Mouse (Mus musculus): ENCODE measurements around the gene Abcd1.

- no peak for TF ChIP-seq CTCF (IDR thresholded peaks at IDR 0.05; ENCODE audit: low read depth, low read length)
- no peak for TF ChIP-seq POLR2A (IDR thresholded peaks at IDR 0.05; ENCODE audit: extremely low read depth, insufficient read depth, low read length)
Observed at GRCm38 (mm10) chrX:73718271-73718670, 1.9 kb downstream of the Abcd1 start.
